Mouse (Mus musculus) CH12.LX (cell line): ENCODE measurements at regions not wholly inside any gene's neighbourhood (a gene's known extent, or its start where the extent isn't known, plus 50 kb on each side); places are given as distances from the start of the nearest gene placed in this dataset.

ENCODE experiments used
- DNase-seq: peaks from one replicate; pipeline ENCODE4 v3.0.0-alpha.2; 2013; ENCODE audit errors: extremely low read depth
- H3K27ac ChIP-seq: 2 replicates; pipeline ENCODE4 v1.5.1; 2012; ENCODE audit warnings: low read depth, mild to moderate bottlenecking, control low read depth, moderate library complexity; ENCODE audit not compliant: insufficient read depth
- H3K27me3 ChIP-seq: replicated peaks from 2 replicates; pipeline ENCODE3; 2012; ENCODE audit warnings: inconsistent platforms
- H3K36me3 ChIP-seq, 2 experiments: replicated peaks in 1 of 2; 2 replicates each; pipeline versions ENCODE3 to v1.6.1; 2012; ENCODE audit warnings: inconsistent platforms in 1 of 2, low read length in 1 of 2, mild to moderate bottlenecking in 1 of 2, mixed read lengths in 1 of 2, moderate library complexity in 1 of 2; ENCODE audit not compliant: control insufficient read depth in 1 of 2, insufficient read depth in 1 of 2
- H3K4me1 ChIP-seq, 2 experiments: 2 replicates each; pipeline ENCODE4 v1.6.1; 2012; ENCODE audit warnings: inconsistent platforms in 1 of 2, moderate library complexity in 1 of 2; ENCODE audit not compliant: insufficient read depth in 2 of 2, control insufficient read depth in 1 of 2
- H3K4me2 ChIP-seq: 2 replicates; pipeline ENCODE4 v1.6.1; 2012; ENCODE audit warnings: low read depth, mild to moderate bottlenecking, control low read depth; ENCODE audit not compliant: poor library complexity, insufficient read depth, severe bottlenecking
- H3K4me3 ChIP-seq, 3 experiments: fragments of 150-350 bp in 1 of 3; sonication (generic) in 1 of 3; replicated peaks in 1 of 3; 2 replicates each; pipeline versions ENCODE3 to v1.5.1; 2011 to 2012; ENCODE audit warnings: low read depth in 2 of 3, low read length in 2 of 3, mild to moderate bottlenecking in 2 of 3, moderate library complexity in 2 of 3, control low read depth in 1 of 3, improper control_type of control experiment in 1 of 3, inconsistent platforms in 1 of 3, mixed read lengths in 1 of 3; ENCODE audit not compliant: poor library complexity in 1 of 3
- H3K79me2 ChIP-seq: replicated peaks from 2 replicates; pipeline ENCODE4 v1.6.1; 2012; ENCODE audit warnings: mild to moderate bottlenecking, moderate library complexity; ENCODE audit not compliant: control insufficient read depth, poor library complexity, insufficient read depth, severe bottlenecking; ENCODE audit errors: extremely low read depth
- H3K9ac ChIP-seq: 2 replicates; pipeline ENCODE4 v1.6.1; 2012; ENCODE audit warnings: low read depth, mild to moderate bottlenecking, control low read depth, moderate library complexity; ENCODE audit not compliant: insufficient read depth
- H3K9me3 ChIP-seq: replicated peaks from 2 replicates; pipeline ENCODE3; 2012; ENCODE audit warnings: low read length, inconsistent platforms, mixed read lengths
- CHD1 ChIP-seq: IDR thresholded peaks from 2 replicates; pipeline ENCODE4 v1.6.1; 2012; ENCODE audit warnings: low read depth, low read length, improper control_type of control experiment, inconsistent platforms
- CTCF ChIP-seq, 2 experiments: IDR thresholded peaks in 1 of 2; conservative IDR thresholded peaks in 1 of 2; 2 replicates each; pipeline ENCODE4 v1.5.1; 2011 to 2012; ENCODE audit warnings: low read depth in 2 of 2, low read length in 2 of 2, improper control_type of control experiment in 1 of 2, inconsistent platforms in 1 of 2, mild to moderate bottlenecking in 1 of 2, moderate library complexity in 1 of 2
- ELF1 ChIP-seq: IDR thresholded peaks from 2 replicates; pipeline ENCODE4 v1.6.1; 2014; ENCODE audit warnings: low read depth, mild to moderate bottlenecking, inconsistent platforms, low read length, improper control_type of control experiment
- JUN ChIP-seq: IDR thresholded peaks from 2 replicates; pipeline ENCODE4 v1.6.1; 2011; ENCODE audit warnings: low read depth, mild to moderate bottlenecking, low read length, improper control_type of control experiment, moderate library complexity; ENCODE audit not compliant: insufficient read depth
- MAFK ChIP-seq: IDR thresholded peaks from 2 replicates; pipeline ENCODE4 v1.6.1; 2011; ENCODE audit warnings: low read length, improper control_type of control experiment; ENCODE audit not compliant: insufficient replicate concordance
- MAX ChIP-seq: IDR thresholded peaks from 2 replicates; pipeline ENCODE4 v1.6.1; 2011; ENCODE audit warnings: low read length, improper control_type of control experiment
- MXI1 ChIP-seq: IDR thresholded peaks from 2 replicates; pipeline ENCODE4 v1.6.1; 2011; ENCODE audit warnings: mild to moderate bottlenecking, low read depth, low read length, improper control_type of control experiment
- MYC ChIP-seq: IDR thresholded peaks from 2 replicates; pipeline ENCODE4 v1.6.1; 2011; ENCODE audit warnings: low read depth, mild to moderate bottlenecking, improper control_type of control experiment, low read length
- NRF1 ChIP-seq: IDR thresholded peaks from 2 replicates; pipeline ENCODE4 v1.6.1; 2014; ENCODE audit warnings: low read depth, mild to moderate bottlenecking, inconsistent platforms, low read length, improper control_type of control experiment, moderate library complexity
- PAX5 ChIP-seq: IDR thresholded peaks from 2 replicates; pipeline ENCODE4 v1.6.1; 2012; ENCODE audit warnings: low read length, inconsistent platforms, mixed read lengths
- RCOR1 ChIP-seq: conservative IDR thresholded peaks from 2 replicates; pipeline ENCODE4 v1.6.1; 2012; ENCODE audit warnings: low read depth, mild to moderate bottlenecking, inconsistent platforms, low read length, improper control_type of control experiment
- TCF12 ChIP-seq: IDR thresholded peaks from 2 replicates; pipeline ENCODE4 v1.6.1; 2014; ENCODE audit warnings: low read depth, mild to moderate bottlenecking, inconsistent platforms, low read length, improper control_type of control experiment
- UBTF ChIP-seq: IDR thresholded peaks from 2 replicates; pipeline ENCODE4 v1.6.1; 2012; ENCODE audit warnings: low read depth, mild to moderate bottlenecking, inconsistent platforms, low read length, improper control_type of control experiment, moderate library complexity
- USF1 ChIP-seq: IDR thresholded peaks from 2 replicates; pipeline ENCODE4 v1.6.1; 2014; ENCODE audit warnings: low read depth, mild to moderate bottlenecking, inconsistent platforms, low read length, improper control_type of control experiment
- ZNF384 ChIP-seq: IDR thresholded peaks from 2 replicates; pipeline ENCODE4 v1.6.1; 2012; ENCODE audit warnings: low read depth, low read length, improper control_type of control experiment, inconsistent platforms
- dilution Hi-C: fragments of 300-500 bp; cut with MboI; formaldehyde crosslinking; loops from 2 replicates; pipeline ENCODE4 v1.14.3; 2020; ENCODE audit warnings: low sequenced_read_pairs; ENCODE audit not compliant: extremely low pct_unique_long_range_greater_than_20kb, extremely low pct_ligation_motif_present
- in situ Hi-C: fragments of 300-500 bp; cut with MboI; formaldehyde crosslinking; loops from 3 replicates; pipeline ENCODE4 v1.14.3; 2019; ENCODE audit warnings: low sequenced_read_pairs, low pct_ligation_motif_present, low pct_unique_long_range_greater_than_20kb, mixed read lengths

GRCm38 (mm10) chr15:41390699-41391098 is 1256.5 kb downstream of the 9330182O14Rik start:
- H3K4me1 ChIP-seq = peaks cover 4 to 11% of the 10 kb centered on the region in 2 experiments; a peak in 2 of 4 replicates
- H3K9me3 ChIP-seq = no peaks in the 10 kb centered on the region
- TF ChIP-seq CTCF (conservative IDR thresholded peaks at IDR 0.05 in 1 of 2, IDR thresholded peaks at IDR 0.05 in 1 of 2; ENCODE audit: low read depth in 2 of 2, low read length in 2 of 2) (no peak), MXI1 (no peak), CHD1 (no peak), NRF1 (no peak), PAX5 (no peak), MAX (no peak), ELF1 (no peak), USF1 (no peak), UBTF (no peak), MYC (no peak), ZNF384 (no peak), JUN (no peak), TCF12 (no peak), MAFK (no peak), RCOR1 (no peak)
- H3K79me2 ChIP-seq = no peaks in the 10 kb centered on the region
- no peaks in the 10 kb centered on the region for H3K36me3 ChIP-seq
- in situ Hi-C loops (no loop called here), dilution Hi-C loops (no loop called here)
- DNase-seq = no peak
- H3K4me2 ChIP-seq = no peak overlapping the region; the same call in 1 of the 2 replicates
- H3K27ac ChIP-seq = no peak overlapping the region
- no peak overlapping the region for H3K4me3 ChIP-seq
- no peak overlapping the region for H3K9ac ChIP-seq
- H3K27me3 ChIP-seq = no peaks in the 10 kb centered on the region
